ENCODE assay signal across 9 mouse cellular contexts in the genomic region with DNA sequence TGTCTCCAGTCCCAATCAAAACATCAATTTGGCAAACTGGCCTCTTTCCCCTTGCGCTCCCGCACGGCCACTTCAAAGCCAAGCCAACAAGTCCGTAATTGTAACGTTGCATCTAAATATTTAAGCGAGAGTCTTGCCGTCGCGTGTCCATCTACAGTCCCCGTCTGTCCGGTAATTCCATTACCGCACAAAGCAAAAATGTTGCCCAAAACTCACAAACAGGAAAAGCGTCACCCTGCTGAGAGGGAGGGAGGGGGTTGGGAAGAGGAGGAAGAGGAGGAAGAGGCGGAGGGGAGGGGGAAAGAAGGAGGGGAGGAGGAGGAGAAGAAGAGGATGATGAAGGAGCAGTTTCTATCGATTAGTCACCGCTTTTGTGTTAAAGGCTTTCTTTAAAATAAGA. TPM values are rescaled to one million over a fixed set of nuclear protein-coding genes. Genes with fewer than 3 reads are reported as not detected.
A peak's percentile ranks its signal among the peaks of the same experiment; 100 is the strongest.
DNase-seq lines count a peak whose midpoint lies in the region; ATAC-seq lines count a peak whose summit lies in the region.
"Had no signal": no experiment of that assay in that cellular context is flagged by ENCODE, and none has a peak within 500 bp of the region (broad histone marks: within the 10 kb centered on the region; RNA-seq: fewer than 3 reads in every experiment).

No protein-coding gene starts in this region.

- H3K9me3 ChIP-seq in intestine, embryonic 14.5 days (ENCODE audit: control insufficient read depth, low read length), result no peaks in the 10 kb centered on the region
- H3K9me3 ChIP-seq in intestine, embryonic 16.5 days (ENCODE audit: control insufficient read depth, low read length), result no peaks in the 10 kb centered on the region
- no peaks in the 10 kb centered on the region for H3K9me3 ChIP-seq in hindbrain, embryonic 14.5 days (ENCODE audit: control insufficient read depth, low read length)
- no peaks in the 10 kb centered on the region for H3K9me3 ChIP-seq in neural tube, embryonic 11.5 days (ENCODE audit: control insufficient read depth, low read length)

- peaks cover 100% of the 10 kb centered on the region for H3K27me3 ChIP-seq in intestine, embryonic 14.5 days (replicated peaks; ENCODE audit: control insufficient read depth, insufficient read depth, low read length)
- H3K27me3 ChIP-seq in intestine, embryonic 16.5 days (replicated peaks; ENCODE audit: control insufficient read depth, insufficient read depth, low read length), result peaks cover 80% of the 10 kb centered on the region
- peaks cover 71% of the 10 kb centered on the region for H3K27me3 ChIP-seq in hindbrain, embryonic 14.5 days (ENCODE audit: control insufficient read depth, insufficient read depth, low read length)
- H3K27me3 ChIP-seq in neural tube, embryonic 11.5 days (ENCODE audit: control insufficient read depth, insufficient read depth, low read length), result peaks cover 66% of the 10 kb centered on the region

- ATAC-seq in intestine, embryonic 14.5 days (replicated peaks; ENCODE audit: low FRiP score, low TSS enrichment, low read depth), result no peak
- no peak for ATAC-seq in intestine, embryonic 16.5 days
- ATAC-seq in hindbrain, embryonic 14.5 days (ENCODE audit: low FRiP score), result no peak
- 0 out of 2 replicates have a peak, but pooled peaks have one; percentile 1 for ATAC-seq in neural tube, embryonic 11.5 days (ENCODE audit: insufficient read depth, low FRiP score, low TSS enrichment)
- ATAC-seq: inflammation-experienced regulatory T-cells, adult 6 months had no signal

- peaks cover 3% of the 10 kb centered on the region; the same call in 1 of the 2 replicates for H3K4me1 ChIP-seq in intestine, embryonic 14.5 days (replicated peaks; ENCODE audit: control insufficient read depth, insufficient read depth, low read length)
- peaks cover 5% of the 10 kb centered on the region for H3K4me1 ChIP-seq in intestine, embryonic 16.5 days (ENCODE audit: control insufficient read depth, insufficient read depth, low read length)
- no peaks in the 10 kb centered on the region; the same call in 1 of the 2 replicates for H3K4me1 ChIP-seq in hindbrain, embryonic 14.5 days (replicated peaks; ENCODE audit: control insufficient read depth, insufficient read depth, low read length)
- peaks cover 13% of the 10 kb centered on the region for H3K4me1 ChIP-seq in neural tube, embryonic 11.5 days (ENCODE audit: control insufficient read depth, insufficient read depth, low read length)

- H3K36me3 ChIP-seq in intestine, embryonic 14.5 days (ENCODE audit: control insufficient read depth, insufficient read depth, low read length), result no peaks in the 10 kb centered on the region
- no peaks in the 10 kb centered on the region for H3K36me3 ChIP-seq in intestine, embryonic 16.5 days (ENCODE audit: control insufficient read depth, insufficient read depth, low read length)
- no peaks in the 10 kb centered on the region for H3K36me3 ChIP-seq in hindbrain, embryonic 14.5 days (replicated peaks; ENCODE audit: control insufficient read depth, insufficient read depth)
- H3K36me3 ChIP-seq in neural tube, embryonic 11.5 days (ENCODE audit: control insufficient read depth, insufficient read depth, low read length), result no peaks in the 10 kb centered on the region

- no peak overlapping the region for H3K4me3 ChIP-seq in intestine, embryonic 14.5 days (ENCODE audit: low read depth, low read length)
- no peak overlapping the region for H3K4me3 ChIP-seq in intestine, embryonic 16.5 days (ENCODE audit: low read length)
- peak overlapping the region; percentile 39 for H3K4me3 ChIP-seq in hindbrain, embryonic 14.5 days (replicated peaks; ENCODE audit: low read length)
- H3K4me3 ChIP-seq in neural tube, embryonic 11.5 days (ENCODE audit: low read depth, low read length), result peak overlapping the region; percentile 69

- under 1% methylated on average over 16 of the region's 16 CpGs for WGBS in intestine, embryonic 14.5 days
- 2% methylated on average over 16 of the region's 16 CpGs for whole genome bisulfite sequencing in intestine, embryonic 16.5 days
- 1% methylated on average over 16 of the region's 16 CpGs for WGBS in hindbrain, embryonic 14.5 days
- under 1% methylated on average over 16 of the region's 16 CpGs for WGBS in neural tube, embryonic 11.5 days

- H3K27ac ChIP-seq in intestine, embryonic 14.5 days (ENCODE audit: low read depth), result no peak overlapping the region
- H3K27ac ChIP-seq in intestine, embryonic 16.5 days (ENCODE audit: low read length), result no peak overlapping the region
- peak overlapping the region; percentile 87 for H3K27ac ChIP-seq in hindbrain, embryonic 14.5 days
- H3K27ac ChIP-seq in neural tube, embryonic 11.5 days (ENCODE audit: low read depth, low read length), result peak overlapping the region; percentile 95

- DNase-seq in intestine, embryonic 14.5 days (ENCODE audit: low spot score), result no peak
- DNase-seq in embryo, embryonic 11 days, result peak; percentile 67
- DNase-seq in hindbrain, embryonic 14.5 days (ENCODE audit: low spot score), result no peak
- DNase-seq in neural tube, embryonic 11.5 days (ENCODE audit: low spot score), result peak; percentile 68
- no peak for DNase-seq in thymus, postnatal 14 days
- DNase-seq in gastrocnemius, adult 18-20 months (ENCODE audit: low spot score), result no peak
- no peak for DNase-seq in cerebellum, adult 9-10 months

- H3K4me2 ChIP-seq in intestine, embryonic 14.5 days (ENCODE audit: low read length), result peak overlapping the region; percentile 26; the same call in 1 of the 2 replicates
- no peak overlapping the region for H3K4me2 ChIP-seq in intestine, embryonic 16.5 days (ENCODE audit: low read depth, low read length)
- peak overlapping the region; percentile 71 for H3K4me2 ChIP-seq in hindbrain, embryonic 14.5 days (replicated peaks)
- peak overlapping the region; percentile 78 for H3K4me2 ChIP-seq in neural tube, embryonic 11.5 days (ENCODE audit: low read depth)

- no peak overlapping the region for H3K9ac ChIP-seq in intestine, embryonic 14.5 days (ENCODE audit: low read length)
- H3K9ac ChIP-seq in intestine, embryonic 16.5 days (ENCODE audit: low read depth, low read length), result no peak overlapping the region
- peak overlapping the region; percentile 53; the same call in 1 of the 2 replicates for H3K9ac ChIP-seq in hindbrain, embryonic 14.5 days
- H3K9ac ChIP-seq in neural tube, embryonic 11.5 days (ENCODE audit: low read length), result peak overlapping the region; percentile 79

RNA-seq across cellular contexts. Expression of a gene that starts 7.9 kb away (rescaled TPM):
- polyA plus RNA-seq in intestine, embryonic 14.5 days (2014; fragmentation: Nextera tagmentation; extraction: Ambion mirVana), result not detected in 2 replicates
- polyA plus RNA-seq in intestine, embryonic 16.5 days (2015; fragmentation: Nextera tagmentation; extraction: Ambion mirVana), result not detected in 2 replicates
- 7.9 and 8.2 TPM in 2 replicates for polyA plus RNA-seq in hindbrain, embryonic 14.5 days (2014; fragmentation: Nextera tagmentation; extraction: Ambion mirVana)
- polyA plus RNA-seq in neural tube, embryonic 11.5 days (2014; fragmentation: Nextera tagmentation; extraction: Ambion mirVana), result 36.2 and 42.8 TPM in 2 replicates
- total RNA-seq in gastrocnemius, adult 18-20 months (2021), result under 1 TPM; 0.07 to 0.50 TPM
- polyA plus RNA-seq: inflammation-experienced regulatory T-cells, adult 6 months had no signal

Comparison
In these comparisons a context has a peak if more than half of its experiments do, and no peak if none do; other contexts are left out.
1. DNase-seq: peak in embryo, embryonic 11 days (single experiment) and neural tube, embryonic 11.5 days (single experiment); none in intestine, embryonic 14.5 days (single experiment), hindbrain, embryonic 14.5 days (single experiment), thymus, postnatal 14 days (single experiment), gastrocnemius, adult 18-20 months (single experiment) and cerebellum, adult 9-10 months (single experiment).
2. H3K27ac ChIP-seq: peak in hindbrain, embryonic 14.5 days (single experiment) and neural tube, embryonic 11.5 days (single experiment); none in intestine, embryonic 14.5 days (single experiment) and intestine, embryonic 16.5 days (single experiment).
3. H3K4me3 ChIP-seq: peak in hindbrain, embryonic 14.5 days (single experiment) and neural tube, embryonic 11.5 days (single experiment); none in intestine, embryonic 14.5 days (single experiment) and intestine, embryonic 16.5 days (single experiment).
4. H3K9ac ChIP-seq: peak in hindbrain, embryonic 14.5 days (single experiment) and neural tube, embryonic 11.5 days (single experiment); none in intestine, embryonic 14.5 days (single experiment) and intestine, embryonic 16.5 days (single experiment).